Mouse (Mus musculus): Measurements from ENCODE around the gene Stx3.

Stx3 gene

GRCm38 (mm10) chr19:11807822-11808221 lies 11.4 kb downstream of the Stx3 start:
- DNase-seq (ENCODE audit: low spot score), result no peak

- no peak for DNase-seq (ENCODE audit: low spot score)
Observed at GRCm38 (mm10) chr19:11807251-11807650, 12.0 kb downstream of the Stx3 start.

DNA sequence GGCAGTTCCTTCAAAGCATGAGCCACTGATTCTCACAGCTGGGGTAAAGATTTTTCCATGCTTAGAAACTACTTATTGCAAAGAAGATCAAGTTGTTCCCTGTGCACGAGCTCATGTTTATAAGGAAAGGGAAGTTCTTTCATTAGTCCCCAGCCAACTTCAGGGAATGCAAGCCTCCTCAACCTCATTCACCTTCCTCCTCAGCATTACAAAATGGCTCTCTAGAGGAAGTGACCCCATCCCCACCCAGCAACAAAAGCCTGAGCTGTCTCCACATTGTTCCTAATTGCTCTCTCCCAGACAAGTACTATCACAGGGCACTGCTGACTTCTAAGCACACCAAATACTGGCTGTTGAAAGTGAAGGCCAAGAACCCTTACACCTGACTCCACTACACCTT lies 14.8 kb downstream of the Stx3 start:
- no peak for DNase-seq (ENCODE audit: low spot score)

- DNase-seq (ENCODE audit: low spot score), result no peak
Observed at GRCm38 (mm10) chr19:11800531-11801315, 18.5 kb downstream of the Stx3 start.

- no peak for DNase-seq (ENCODE audit: low spot score)
Observed at GRCm38 (mm10) chr19:11794447-11794846, 24.8 kb downstream of the Stx3 start.

DNA sequence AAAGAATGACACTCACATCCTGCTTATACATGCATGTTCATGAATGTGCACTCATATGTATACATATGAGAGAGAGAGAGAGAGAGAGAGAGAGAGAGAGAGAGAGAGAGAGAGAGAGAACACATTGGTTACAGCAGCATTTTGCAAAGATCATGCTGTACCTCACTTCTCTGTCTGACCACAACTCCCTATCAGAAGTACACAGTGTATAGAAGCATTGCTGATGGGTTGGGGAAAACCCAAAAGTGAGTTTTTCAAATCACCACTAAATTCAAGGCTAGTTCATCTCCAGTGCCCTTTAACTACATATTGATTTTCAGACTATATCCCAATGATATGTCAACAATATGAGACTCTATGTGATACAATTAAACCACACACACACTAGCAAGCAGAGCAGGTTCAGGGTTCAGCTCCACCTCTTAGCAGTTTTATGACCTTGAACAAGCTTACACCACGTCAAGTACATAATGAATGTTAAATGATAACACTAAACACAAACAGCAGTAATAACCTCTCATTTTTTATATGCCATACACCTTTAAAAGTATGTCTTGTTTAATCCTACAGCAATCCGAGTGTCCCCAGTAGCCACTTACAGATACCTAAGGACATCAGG lies 25.4 kb downstream of the Stx3 start:
- no peak for DNase-seq (ENCODE audit: low spot score)

DNA sequence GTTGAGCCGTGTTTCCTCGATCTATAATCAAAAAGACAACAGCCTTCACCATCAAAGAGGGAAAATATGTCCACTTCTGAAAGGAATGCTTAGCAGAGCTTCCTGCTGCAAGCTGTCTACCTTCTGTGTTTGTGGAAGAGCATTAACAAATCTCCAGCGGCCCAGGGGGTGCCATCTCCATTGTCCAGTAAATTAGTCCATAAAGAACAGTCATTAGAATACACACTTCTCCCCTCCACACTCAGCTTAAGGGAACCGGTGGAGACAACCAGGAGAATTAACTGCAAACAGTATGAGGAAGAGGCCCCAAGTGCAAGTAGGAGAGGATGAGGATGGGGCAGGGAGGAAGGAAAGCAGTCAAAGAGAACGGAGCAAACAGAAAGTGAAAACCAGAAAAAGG lies 27.4 kb downstream of the Stx3 start:
- no peak for DNase-seq (ENCODE audit: low spot score)

GRCm38 (mm10) chr19:11788876-11789275 lies 30.3 kb downstream of the Stx3 start:
- no peak for DNase-seq (ENCODE audit: low spot score)

GRCm38 (mm10) chr19:11787826-11788225 lies 31.4 kb downstream of the Stx3 start:
- DNase-seq (ENCODE audit: low spot score), result no peak

GRCm38 (mm10) chr19:11785409-11786154 lies 33.6 kb downstream of the Stx3 start:
- no peak for DNase-seq (ENCODE audit: low spot score)

GRCm38 (mm10) chr19:11777191-11777865 lies 41.9 kb downstream of the Stx3 start:
- DNase-seq (ENCODE audit: low spot score), result peak; percentile 75

DNA sequence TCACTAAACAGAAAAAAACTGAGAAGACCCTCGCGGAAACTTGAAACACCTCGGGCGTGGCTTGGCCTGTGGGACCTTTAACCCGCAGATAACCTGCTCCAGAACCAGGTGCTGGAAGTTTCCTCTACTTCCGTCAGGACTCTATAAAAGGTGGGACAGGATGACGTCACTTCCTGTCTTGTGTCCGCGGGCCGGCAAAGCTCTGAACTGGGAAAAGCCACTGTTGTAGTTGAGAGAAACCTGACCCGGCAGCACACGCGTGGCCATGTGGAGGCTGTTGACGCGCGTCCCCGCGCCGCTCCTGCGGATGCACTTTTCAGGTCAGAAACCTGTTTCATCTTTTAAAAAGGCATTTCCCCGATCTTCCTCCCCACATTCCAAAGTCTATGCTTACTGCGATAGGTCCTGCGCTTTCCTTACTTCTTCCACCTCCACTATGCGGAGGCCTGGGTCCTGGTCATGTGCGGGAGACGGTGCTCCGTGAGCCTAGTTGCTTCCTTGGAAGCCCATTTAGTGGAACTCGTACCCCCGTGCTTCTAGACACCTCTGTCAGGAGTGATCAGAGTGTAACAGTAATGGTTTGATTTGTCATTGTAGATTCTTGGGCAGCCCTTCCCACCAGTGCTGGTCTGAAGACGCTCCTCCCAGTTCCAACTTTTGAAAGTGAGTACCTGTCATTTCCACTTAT lies 48.9 kb downstream of the Stx3 start, which contains the start of gene Mrpl16:
TSS of gene Mrpl16 (plus strand) at position 187 of the 688 bp plus-strand sequence.
- DNase-seq (ENCODE audit: low spot score), result peak; percentile 92

DNA sequence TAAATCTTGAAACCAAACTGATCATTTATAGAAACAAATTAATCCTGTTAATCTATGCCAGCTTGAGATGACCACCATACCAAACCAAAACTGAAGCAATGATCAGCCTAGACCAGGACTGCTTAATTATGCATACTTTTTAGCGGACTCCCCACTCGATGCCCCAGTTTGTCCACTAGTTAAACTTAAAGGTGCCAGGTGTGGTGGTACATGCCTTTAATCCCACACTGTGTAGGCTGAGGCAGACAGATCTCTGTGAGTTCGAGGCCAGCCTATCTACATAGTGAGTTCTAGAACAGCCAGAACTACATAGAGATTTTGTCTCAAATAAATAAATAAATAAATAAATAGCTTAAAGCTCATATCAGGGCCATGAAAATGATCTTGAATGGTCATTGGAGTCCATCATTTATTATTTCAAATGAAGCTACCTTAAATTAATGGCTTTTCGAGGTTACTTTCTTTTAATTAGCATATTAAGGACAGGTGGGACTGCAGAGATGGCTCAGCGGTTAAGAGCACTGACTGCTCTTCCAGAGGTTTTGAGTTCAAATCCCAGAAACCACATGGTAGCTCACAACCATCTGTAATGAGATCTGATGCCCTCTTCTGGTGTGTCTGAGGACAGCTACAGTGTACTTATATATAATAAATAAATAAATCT lies 49.8 kb downstream of the Stx3 start:
- no peak for DNase-seq (ENCODE audit: low spot score)

- no peak for DNase-seq (ENCODE audit: low spot score)
Observed at GRCm38 (mm10) chr19:11768163-11768562, 51.0 kb downstream of the Stx3 start.

DNA sequence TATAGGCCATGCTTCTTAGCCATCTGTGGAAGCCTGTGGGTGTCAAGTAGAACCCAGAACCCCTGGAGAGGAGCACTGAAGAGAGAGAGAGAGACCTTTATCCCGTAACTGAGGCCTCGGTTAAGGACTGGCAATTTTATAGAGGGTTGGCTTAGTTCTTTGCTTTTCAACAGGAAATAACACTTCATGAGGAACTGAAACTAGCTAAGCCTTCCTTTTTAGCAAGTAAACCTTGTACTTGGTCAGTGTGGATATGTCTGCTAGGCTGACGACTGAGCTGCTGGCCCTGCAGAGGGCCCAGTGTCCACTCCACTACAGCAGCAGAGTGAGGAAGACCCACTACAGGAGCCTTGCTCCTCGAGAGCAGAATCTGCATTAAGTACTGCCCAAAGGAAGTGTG lies 52.8 kb downstream of the Stx3 start:
- DNase-seq (ENCODE audit: low spot score), result no peak

- DNase-seq (ENCODE audit: low spot score), result no peak
Observed at GRCm38 (mm10) chr19:11765059-11765458, 54.1 kb downstream of the Stx3 start.

- no peak for DNase-seq (ENCODE audit: low spot score)
Observed at GRCm38 (mm10) chr19:11747298-11747697, 71.9 kb downstream of the Stx3 start, which contains the start of gene Gif. Gene Gif (plus strand): TSS chr19:11747554.

- DNase-seq (ENCODE audit: low spot score), result no peak
Observed at GRCm38 (mm10) chr19:11745680-11746079, 73.5 kb downstream of the Stx3 start.

- no peak for DNase-seq (ENCODE audit: low spot score)
Observed at GRCm38 (mm10) chr19:11736455-11736854, 82.7 kb downstream of the Stx3 start.

DNA sequence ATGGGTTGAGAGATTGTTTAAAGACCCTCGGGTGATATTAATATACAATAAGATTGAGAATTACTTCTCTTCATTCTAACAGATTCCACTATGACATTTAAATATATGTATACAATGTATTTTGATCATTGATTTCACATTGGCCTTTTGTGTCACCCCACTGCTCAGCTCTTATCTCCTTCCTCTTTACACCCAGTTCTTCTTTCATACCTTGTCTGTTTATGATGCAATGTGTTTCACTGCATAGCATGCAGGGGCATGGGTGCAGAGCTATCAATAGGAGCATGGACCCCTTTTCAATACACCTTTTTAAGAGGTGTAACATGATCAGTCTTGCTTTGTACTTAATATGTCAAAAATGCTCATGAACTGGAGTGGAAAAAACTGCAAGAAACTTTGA lies 88.9 kb downstream of the Stx3 start:
- no peak for DNase-seq (ENCODE audit: low spot score)

- no peak for DNase-seq (ENCODE audit: low spot score)
Observed at GRCm38 (mm10) chr19:11727304-11727703, 91.9 kb downstream of the Stx3 start.

Data from layer of hippocampus, adult 11-12 months (tissue).